Mouse (Mus musculus) ES-E14 (cell line): ENCODE measurements around the gene Rpl38. TPM values are rescaled to one million over a fixed set of nuclear protein-coding genes. Genes with fewer than 3 reads are reported as not detected.

Experiments
- DNase-seq: peaks from one replicate; pipeline ENCODE4 v3.0.0-alpha.2; 2013; ENCODE audit warnings: low read depth, low spot score
- H3K27ac ChIP-seq: 2 replicates; pipeline ENCODE4 v1.5.1; 2012; ENCODE audit warnings: low read depth, mild to moderate bottlenecking, low read length, moderate library complexity, mixed read lengths; ENCODE audit not compliant: poor library complexity, insufficient read depth, severe bottlenecking
- H3K36me3 ChIP-seq: 2 replicates; pipeline ENCODE4 v1.6.1; 2012; ENCODE audit warnings: mild to moderate bottlenecking, low read length, moderate library complexity, mixed read lengths; ENCODE audit not compliant: control insufficient read depth, poor library complexity, insufficient read depth, severe bottlenecking
- H3K4me1 ChIP-seq, 2 experiments: fragments of 150-350 bp in 1 of 2; sonication (generic) in 1 of 2; 2 replicates each; pipeline ENCODE4 v1.6.1; 2012; ENCODE audit warnings: low read length in 2 of 2, mild to moderate bottlenecking in 1 of 2, mixed read lengths in 1 of 2; ENCODE audit not compliant: control insufficient read depth in 2 of 2, insufficient read depth in 2 of 2, poor library complexity in 1 of 2
- H3K4me3 ChIP-seq, 2 experiments: fragments of 150-350 bp in 1 of 2; sonication (generic) in 1 of 2; 2 replicates each; pipeline ENCODE4 v1.5.1; 2012; ENCODE audit warnings: low read length in 2 of 2, low read depth in 1 of 2, mild to moderate bottlenecking in 1 of 2, mixed read lengths in 1 of 2; ENCODE audit not compliant: insufficient read depth in 1 of 2, poor library complexity in 1 of 2, severe bottlenecking in 1 of 2
- H3K9ac ChIP-seq: 2 replicates; pipeline ENCODE4 v1.6.1; 2012; ENCODE audit warnings: low read depth, mild to moderate bottlenecking, low read length, mixed read lengths; ENCODE audit not compliant: poor library complexity, insufficient read depth, severe bottlenecking
- H3K9me3 ChIP-seq: fragments of 150-350 bp; sonication (generic); 2 replicates; pipeline ENCODE4 v1.6.1; 2012; ENCODE audit warnings: low read depth, mild to moderate bottlenecking, low read length; ENCODE audit not compliant: control insufficient read depth, insufficient read depth
- CHD2 ChIP-seq: IDR thresholded peaks from 2 replicates; pipeline ENCODE4 v1.6.1; 2014; ENCODE audit warnings: mild to moderate bottlenecking, low read depth, low read length, inconsistent platforms
- HCFC1 ChIP-seq: IDR thresholded peaks from 2 replicates; pipeline ENCODE4 v1.6.1; 2012; ENCODE audit warnings: low read length, inconsistent platforms, borderline replicate concordance; ENCODE audit not compliant: insufficient read depth
- MAFK ChIP-seq: IDR thresholded peaks from 2 replicates; pipeline ENCODE4 v1.6.1; 2014; ENCODE audit warnings: mild to moderate bottlenecking, low read depth, low read length, inconsistent platforms; ENCODE audit not compliant: insufficient read depth
- ZC3H11A ChIP-seq: IDR thresholded peaks from 2 replicates; pipeline ENCODE4 v1.6.1; 2012; ENCODE audit warnings: low read depth, mild to moderate bottlenecking, inconsistent platforms, low read length, borderline replicate concordance
- ZNF384 ChIP-seq: IDR thresholded peaks from 2 replicates; pipeline ENCODE4 v1.6.1; 2012; ENCODE audit warnings: low read depth, low read length, inconsistent platforms
- in situ Hi-C, 2 experiments: fragments of 600-800 bp; cut with MboI; formaldehyde crosslinking; loops; one replicate each; pipeline ENCODE4 v1.15.1; 2025; ENCODE audit warnings: low sequenced_read_pairs in 2 of 2, inconsistent platforms in 1 of 2; ENCODE audit not compliant: unreplicated experiment in 2 of 2
- total RNA-seq: library from RNA; depleted of rRNA; stranded (reverse); fragments of 300-350 nt; gene quantifications from 2 replicates; pipeline ENCODE4 v1.2.3, GENCODE M21; 2012

Rpl38 gene
- total RNA-seq, 1 experiment: 3,102 TPM

DNA sequence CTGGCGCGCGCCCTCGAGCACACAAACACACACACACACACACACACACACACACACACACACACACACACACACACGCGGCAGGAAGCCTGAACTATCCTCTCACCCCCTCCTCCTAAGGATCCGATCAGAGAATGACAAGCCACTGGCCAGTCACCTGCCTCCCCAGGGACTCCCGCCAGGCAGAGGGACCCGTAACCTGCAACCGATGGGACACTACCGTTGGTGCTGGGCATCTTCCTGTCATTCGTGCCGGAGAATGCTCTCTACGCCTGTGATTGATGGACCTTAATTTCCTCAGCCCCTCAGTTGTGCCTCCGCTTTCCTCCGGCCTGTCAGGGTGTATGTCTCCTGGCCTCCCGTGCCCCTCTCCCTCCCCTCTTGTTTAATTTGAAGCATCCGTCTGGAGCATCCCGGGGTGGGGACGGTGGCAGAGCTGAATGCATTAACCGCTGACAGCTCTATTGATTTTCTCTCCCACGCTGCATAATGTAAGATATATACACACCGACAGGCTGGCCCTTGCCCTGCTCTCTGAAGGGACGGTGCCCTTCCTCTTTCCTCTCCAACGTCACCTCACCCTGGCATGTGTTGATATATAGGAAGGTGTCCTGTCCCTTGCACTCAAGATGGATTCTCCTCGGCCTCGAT lies 11.2 kb upstream of the Rpl38 start:
- H3K4me3 ChIP-seq: no peak overlapping the region
- H3K27ac ChIP-seq: no peak overlapping the region
- no peak for DNase-seq
- in situ Hi-C loops: no loop called here
- no peaks in the 10 kb centered on the region for H3K36me3 ChIP-seq
- H3K9ac ChIP-seq: no peak overlapping the region
- no peaks in the 10 kb centered on the region for H3K9me3 ChIP-seq
- H3K4me1 ChIP-seq: peaks cover 0 to 2% of the 10 kb centered on the region in 2 experiments; a peak in 1 of 4 replicates
- no peak for TF ChIP-seq HCFC1
- no peak for TF ChIP-seq ZNF384
- TF ChIP-seq CHD2: no peak
- no peak for TF ChIP-seq ZC3H11A
- TF ChIP-seq MAFK: no peak

DNA sequence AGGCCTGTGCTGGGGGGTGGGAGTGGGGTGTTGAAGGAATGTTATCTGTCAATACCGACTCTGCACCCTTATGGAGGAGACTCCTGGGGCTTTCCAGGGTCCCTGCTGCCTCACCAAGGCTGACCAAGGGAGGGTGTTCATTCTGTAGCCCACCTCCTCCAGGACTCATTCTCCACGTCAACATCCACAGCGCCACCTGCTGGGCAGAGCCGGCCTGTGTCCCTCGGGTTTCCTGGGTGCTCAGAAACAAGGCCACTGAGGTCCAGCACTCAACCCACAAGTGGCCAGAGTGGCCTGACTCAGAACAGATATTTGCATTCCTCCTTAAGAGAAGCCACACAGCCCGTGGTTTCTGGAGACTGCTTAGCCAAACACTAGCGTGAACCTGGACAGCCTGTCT lies 10.6 kb upstream of the Rpl38 start:
- no peak for DNase-seq
- no peak overlapping the region for H3K4me3 ChIP-seq
- H3K36me3 ChIP-seq: no peaks in the 10 kb centered on the region
- in situ Hi-C loops: no loop called here
- no peak for TF ChIP-seq CHD2
- TF ChIP-seq ZNF384: no peak
- no peak for TF ChIP-seq HCFC1
- TF ChIP-seq MAFK: no peak
- no peak for TF ChIP-seq ZC3H11A
- H3K27ac ChIP-seq: no peak overlapping the region
- H3K9me3 ChIP-seq: no peaks in the 10 kb centered on the region
- H3K4me1 ChIP-seq: peaks cover 0 to 2% of the 10 kb centered on the region in 2 experiments; a peak in 1 of 4 replicates
- no peak overlapping the region for H3K9ac ChIP-seq

DNA sequence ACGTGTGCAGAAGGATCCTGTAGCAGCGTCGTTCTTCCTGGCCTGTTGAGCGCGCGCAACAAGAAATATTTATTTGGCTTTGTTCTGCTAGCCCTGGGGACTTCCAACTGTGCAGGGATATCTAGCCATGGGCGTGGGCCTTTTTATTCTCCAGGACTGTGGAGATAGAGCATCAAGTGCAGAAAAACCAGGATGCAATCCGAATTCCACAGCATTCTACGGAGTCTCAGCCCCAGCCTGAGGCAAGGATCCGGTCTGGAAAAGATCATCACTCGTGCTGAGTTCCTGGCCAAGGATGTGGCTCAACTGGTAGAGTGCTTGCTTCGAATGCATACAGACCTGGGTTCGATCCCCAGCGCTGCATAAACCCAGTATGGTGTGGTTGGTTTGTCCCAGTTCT lies 6.2 kb upstream of the Rpl38 start:
- Histone ChIP-seq H3K9ac (no peak overlapping the region), H3K9me3 (no peaks in the 10 kb centered on the region), H3K36me3 (no peaks in the 10 kb centered on the region), H3K4me1 (peaks cover 0 to 7% of the 10 kb centered on the region in 2 experiments; a peak in 1 of 4 replicates), H3K27ac (no peak overlapping the region), H3K4me3 (no peak overlapping the region)
- in situ Hi-C loops: no loop called here
- no peak for DNase-seq
- TF ChIP-seq HCFC1 (no peak), ZC3H11A (no peak), MAFK (no peak), CHD2 (no peak), ZNF384 (no peak)

DNA sequence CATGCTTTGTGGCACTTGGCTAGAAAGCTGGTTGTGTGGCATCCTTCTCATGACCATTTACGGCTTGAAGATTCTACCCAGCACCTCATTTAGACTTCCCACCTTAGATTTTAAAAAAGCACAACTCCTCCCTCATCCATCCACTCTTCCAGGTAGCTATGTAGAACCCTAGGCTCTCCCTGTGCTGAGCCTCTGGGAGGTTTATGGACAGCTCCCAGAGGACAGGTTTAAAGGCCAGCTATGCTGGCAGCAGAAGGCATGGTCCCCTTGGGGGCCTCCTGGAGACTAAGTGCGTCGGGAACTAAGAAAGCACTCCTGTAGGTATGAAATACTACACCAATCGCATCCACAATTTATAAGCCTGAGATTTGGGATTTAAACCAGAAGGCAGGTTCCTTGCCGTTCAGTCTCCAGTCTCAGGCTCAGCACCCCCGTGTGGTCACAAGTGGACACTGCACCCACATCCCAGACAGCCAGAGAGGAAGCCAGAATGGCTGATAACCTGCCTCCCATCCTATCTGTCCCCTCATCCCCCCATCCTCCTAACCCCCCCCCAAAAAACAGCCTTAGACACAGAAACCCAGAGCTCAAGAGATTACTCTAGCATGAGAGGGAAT lies 5.5 kb upstream of the Rpl38 start:
- Histone ChIP-seq H3K4me3 (no peak overlapping the region), H3K36me3 (no peaks in the 10 kb centered on the region), H3K9me3 (no peaks in the 10 kb centered on the region), H3K4me1 (peaks cover 0 to 7% of the 10 kb centered on the region in 2 experiments; a peak in 1 of 4 replicates), H3K27ac (no peak overlapping the region), H3K9ac (no peak overlapping the region)
- no peak for TF ChIP-seq CHD2
- no peak for TF ChIP-seq HCFC1
- TF ChIP-seq ZNF384: no peak
- no peak for TF ChIP-seq MAFK
- no peak for TF ChIP-seq ZC3H11A
- in situ Hi-C loops: no loop called here
- DNase-seq: no peak
